Mouse (Mus musculus) heart, embryonic 10.5 days (tissue): Measurements from ENCODE around the gene Rpl23a. TPM values are rescaled to one million over a fixed set of nuclear protein-coding genes. Genes with fewer than 3 reads are reported as not detected.
"Not testable (repeated sequence)": the region's sequence is repeated elsewhere in the genome, so short reads cannot be mapped to it uniquely, and the experiment has no call there.

ENCODE experiments used
- DNase-seq: peaks from one replicate; pipeline ENCODE4 v3.0.0-alpha.2; 2017; ENCODE audit warnings: low spot score
- H3K27ac ChIP-seq: fragments of 300-500 bp; sonication (generic); 2 replicates; pipeline ENCODE4 v1.5.1; 2016; ENCODE audit warnings: mild to moderate bottlenecking
- H3K27me3 ChIP-seq: fragments of 300-500 bp; sonication (generic); 2 replicates; pipeline ENCODE4 v1.6.1; 2016; ENCODE audit warnings: mild to moderate bottlenecking; ENCODE audit not compliant: poor library complexity, insufficient read depth, severe bottlenecking
- H3K36me3 ChIP-seq: fragments of 300-500 bp; sonication (generic); 2 replicates; pipeline ENCODE4 v1.6.1; 2016; ENCODE audit warnings: mild to moderate bottlenecking, moderate library complexity
- H3K4me1 ChIP-seq: fragments of 300-500 bp; sonication (generic); 2 replicates; pipeline ENCODE4 v1.6.1; 2016; ENCODE audit warnings: mild to moderate bottlenecking
- H3K4me3 ChIP-seq: fragments of 300-500 bp; sonication (generic); 2 replicates; pipeline ENCODE4 v1.5.1; 2016; ENCODE audit warnings: mild to moderate bottlenecking, moderate library complexity
- H3K9me3 ChIP-seq: fragments of 300-500 bp; sonication (generic); 2 replicates; pipeline ENCODE4 v1.6.1; 2016; ENCODE audit warnings: mild to moderate bottlenecking, moderate library complexity
- WGBS: fragments of 180-500 bp; shearing (Covaris S2); methylation state at CpG from one replicate; pipeline ENCODE4 v1.1.7; 2016; 5-methylcytosine and 5-hydroxymethylcytosine counted together
- polyA plus RNA-seq: library from polyadenylated mRNA; unstranded; fragments of >200 nt; fragmentation: Nextera tagmentation; extraction: Ambion mirVana; gene quantifications from 2 replicates; pipeline ENCODE4 v1.2.1, GENCODE M21; 2016

The Rpl23a gene
- polyA plus RNA-seq, 1 experiment from 2014 or later: 999 TPM

- Histone ChIP-seq H3K27me3 (no peaks in the 10 kb centered on the region), H3K4me1 (peaks cover 20% of the 10 kb centered on the region), H3K36me3 (peaks cover 28% of the 10 kb centered on the region), H3K9me3 (no peaks in the 10 kb centered on the region), H3K4me3 (peak overlapping the region; percentile 59), H3K27ac (peak overlapping the region; percentile 85)
- DNase-seq: no peak
- 49% methylated on average over 22 of the region's 23 CpGs for WGBS
Measured at GRCm38 (mm10) chr11:78195101-78195863, 11.9 kb upstream of the Rpl23a start.

GRCm38 (mm10) chr11:78194411-78195100 lies 11.2 kb upstream of the Rpl23a start:
- Histone ChIP-seq H3K27me3 (no peaks in the 10 kb centered on the region), H3K27ac (peak overlapping the region; percentile 85), H3K9me3 (no peaks in the 10 kb centered on the region), H3K4me1 (peaks cover 26% of the 10 kb centered on the region), H3K4me3 (peak overlapping the region; percentile 59), H3K36me3 (peaks cover 29% of the 10 kb centered on the region)
- 3% methylated on average over 30 of the region's 30 CpGs for WGBS
- peak; percentile 93 for DNase-seq

DNA sequence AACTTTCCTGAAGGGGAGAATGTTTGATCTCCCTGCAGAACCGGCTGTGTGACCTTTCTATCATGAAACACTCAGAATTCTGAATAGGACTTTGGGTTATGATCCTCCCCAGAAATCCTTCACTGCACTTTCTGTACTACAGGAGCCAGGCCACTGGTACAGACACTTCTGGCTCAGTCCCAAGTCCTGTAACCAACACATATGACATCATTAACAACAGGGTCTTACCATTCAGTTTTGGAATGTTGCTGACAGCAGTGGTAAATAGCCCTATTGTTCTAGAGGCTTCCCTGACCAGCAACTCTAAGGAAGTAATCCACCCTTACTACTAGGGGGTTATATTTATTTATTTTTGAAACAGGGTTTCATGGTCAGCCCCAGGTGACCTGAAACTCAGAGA lies 9.7 kb upstream of the Rpl23a start, which contains the start of gene Proca1:
Gene Proca1 (plus strand): TSS at position 280 of the 400 bp plus-strand sequence.
- H3K36me3 ChIP-seq: peaks cover 29% of the 10 kb centered on the region
- peak within 1 kb of the TSS; percentile 85 for H3K27ac ChIP-seq
- no peak for DNase-seq
- H3K4me3 ChIP-seq: peak within 1 kb of the TSS; percentile 59
- 74% methylated on average over 1 of the region's 1 CpGs for WGBS
- H3K9me3 ChIP-seq: no peaks in the 10 kb centered on the region
- H3K4me1 ChIP-seq: peaks cover 39% of the 10 kb centered on the region
- no peaks in the 10 kb centered on the region for H3K27me3 ChIP-seq

- Histone ChIP-seq H3K4me3 (peak overlapping the region; percentile 87), H3K9me3 (no peaks in the 10 kb centered on the region), H3K4me1 (peaks cover 32% of the 10 kb centered on the region), H3K36me3 (peaks cover 29% of the 10 kb centered on the region), H3K27ac (peak overlapping the region; percentile 99), H3K27me3 (no peaks in the 10 kb centered on the region)
- DNase-seq: no peak
- 72% methylated on average over 6 of the region's 6 CpGs for WGBS
Measured at GRCm38 (mm10) chr11:78190041-78190440, 6.7 kb upstream of the Rpl23a start.

- under 1% methylated on average over 42 of the region's 42 CpGs for WGBS
- Histone ChIP-seq H3K4me1 (peaks cover 26% of the 10 kb centered on the region), H3K36me3 (peaks cover 29% of the 10 kb centered on the region), H3K27ac (peak overlapping the region; percentile 99), H3K4me3 (peak overlapping the region; percentile 87), H3K9me3 (no peaks in the 10 kb centered on the region), H3K27me3 (no peaks in the 10 kb centered on the region)
- DNase-seq: peak; percentile 91
Measured at GRCm38 (mm10) chr11:78189234-78190040, 6.1 kb upstream of the Rpl23a start.

GRCm38 (mm10) chr11:78188331-78189233 lies 5.2 kb upstream of the Rpl23a start, which contains the start of gene Rab34:
TSS of gene Rab34 (plus strand) at chr11:78188430.
- peak; percentile 92 for DNase-seq
- Histone ChIP-seq H3K4me3 (peak within 1 kb of the TSS; percentile 87), H3K36me3 (peaks cover 29% of the 10 kb centered on the region), H3K27ac (peak within 1 kb of the TSS; percentile 99), H3K27me3 (no peaks in the 10 kb centered on the region), H3K4me1 (peaks cover 28% of the 10 kb centered on the region), H3K9me3 (no peaks in the 10 kb centered on the region)
- under 1% methylated on average over 79 of the region's 80 CpGs for WGBS

GRCm38 (mm10) chr11:78184702-78185101 lies 1.3 kb upstream of the Rpl23a start:
- not testable (repeated sequence) for H3K9me3 ChIP-seq, H3K27me3 ChIP-seq, H3K27ac ChIP-seq, DNase-seq
- Histone ChIP-seq H3K4me3 (0 out of 2 replicates have a peak overlapping the region, but pooled peaks have one; percentile 92), H3K36me3 (peaks cover 26% of the 10 kb centered on the region), H3K4me1 (peaks cover 49% of the 10 kb centered on the region)
- 94% methylated on average over 6 of the region's 6 CpGs for WGBS

- WGBS: 43% methylated on average over 10 of the region's 10 CpGs
- H3K36me3 ChIP-seq: peaks cover 31% of the 10 kb centered on the region
- no peak for DNase-seq
- no peaks in the 10 kb centered on the region for H3K9me3 ChIP-seq
- H3K27me3 ChIP-seq: no peaks in the 10 kb centered on the region
- H3K4me3 ChIP-seq: peak overlapping the region; percentile 92
- H3K4me1 ChIP-seq: peaks cover 48% of the 10 kb centered on the region
- H3K27ac ChIP-seq: peak overlapping the region; percentile 96
Measured at GRCm38 (mm10) chr11:78183884-78184514, 615 bp upstream of the Rpl23a start.

DNA sequence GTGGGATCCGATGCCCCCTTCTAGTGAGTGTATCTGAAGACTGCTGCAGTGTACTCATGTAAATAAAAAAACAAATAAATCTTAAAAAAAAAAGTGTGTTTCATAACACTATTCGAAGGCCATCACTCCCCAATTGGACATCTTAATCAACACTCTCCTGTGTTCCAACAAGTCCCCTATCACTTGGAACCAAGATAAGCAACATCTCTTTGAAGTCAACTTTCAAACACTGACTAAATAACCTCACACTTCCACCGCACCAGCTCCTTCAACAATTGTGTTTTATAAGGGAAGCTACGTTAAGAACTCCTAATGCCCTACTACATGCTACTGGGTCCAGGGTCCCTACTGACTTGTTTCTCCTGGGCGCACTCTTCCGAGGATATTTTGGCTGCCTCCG lies 934 bp downstream of the Rpl23a start:
- H3K27ac ChIP-seq: peak overlapping the region; percentile 96
- WGBS: 3% methylated on average over 7 of the region's 7 CpGs
- no peak for DNase-seq
- peaks cover 51% of the 10 kb centered on the region for H3K4me1 ChIP-seq
- H3K4me3 ChIP-seq: peak overlapping the region; percentile 92
- H3K36me3 ChIP-seq: peaks cover 31% of the 10 kb centered on the region
- H3K9me3 ChIP-seq: no peaks in the 10 kb centered on the region
- no peaks in the 10 kb centered on the region for H3K27me3 ChIP-seq

DNA sequence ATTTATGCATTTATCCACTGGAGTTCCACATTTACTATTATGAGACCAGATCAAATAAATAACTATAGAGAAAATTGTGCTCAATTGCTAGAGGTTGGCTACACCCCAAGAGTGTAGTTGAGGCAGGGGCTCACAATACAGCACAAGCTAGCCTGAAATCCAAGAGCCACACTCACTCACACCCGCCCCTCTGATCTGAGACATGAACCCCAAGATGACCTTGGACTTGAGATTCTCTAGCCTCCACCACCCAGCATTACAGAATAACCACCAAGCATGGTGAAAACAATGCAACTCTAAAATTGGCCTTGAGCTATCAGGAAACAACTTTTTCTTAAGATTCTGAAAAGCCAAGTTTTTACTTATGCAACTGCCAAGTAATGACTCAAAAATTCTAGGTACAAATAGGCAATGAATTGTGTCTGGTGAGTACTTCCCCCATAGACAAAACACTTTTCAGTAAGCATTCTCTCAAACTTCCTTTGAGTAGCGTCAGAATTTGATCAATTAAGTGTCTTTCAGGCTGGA lies 1.5 kb downstream of the Rpl23a start:
- no peaks in the 10 kb centered on the region for H3K27me3 ChIP-seq
- H3K4me1 ChIP-seq: peaks cover 52% of the 10 kb centered on the region
- H3K36me3 ChIP-seq: peaks cover 31% of the 10 kb centered on the region
- H3K9me3 ChIP-seq: no peaks in the 10 kb centered on the region
- H3K27ac ChIP-seq: 0 out of 2 replicates have a peak overlapping the region, but pooled peaks have one; percentile 22
- no peak for DNase-seq
- WGBS: 41% methylated on average over 2 of the region's 2 CpGs
- peak overlapping the region; percentile 92 for H3K4me3 ChIP-seq

DNA sequence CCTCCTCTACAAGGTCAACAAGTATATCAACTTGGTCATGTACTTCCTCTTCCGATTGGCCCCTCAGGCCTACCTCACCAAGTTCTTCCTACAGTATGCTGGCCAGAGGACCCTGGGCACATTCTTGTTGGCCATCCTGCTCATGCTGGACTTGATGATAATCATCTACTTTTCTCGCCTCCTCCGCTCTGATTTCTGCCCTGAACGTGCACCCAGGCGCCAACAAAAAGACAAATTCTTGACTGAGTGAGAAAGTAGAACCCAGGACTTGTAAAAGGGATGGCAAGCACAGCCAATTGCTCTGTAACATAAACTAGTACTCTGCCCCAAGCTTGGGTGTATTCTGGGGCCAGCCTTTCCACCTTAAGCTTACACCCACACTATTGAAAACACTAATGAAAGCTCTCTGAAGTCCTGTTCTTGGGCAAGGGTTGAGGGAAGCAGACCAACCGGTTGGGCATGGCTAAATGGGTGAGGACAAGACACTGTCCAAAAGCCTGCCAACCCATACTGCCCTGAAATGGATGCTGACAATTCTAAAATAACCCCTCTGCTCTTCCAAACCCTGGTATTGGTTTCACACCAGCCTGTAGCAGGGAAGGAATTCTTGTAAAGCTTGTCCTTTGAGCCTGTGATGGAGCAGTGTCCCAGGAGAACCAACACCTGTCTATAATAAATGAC lies 3.2 kb downstream of the Rpl23a start:
- no peaks in the 10 kb centered on the region for H3K9me3 ChIP-seq
- H3K4me3 ChIP-seq: peak overlapping the region; percentile 76
- H3K4me1 ChIP-seq: peaks cover 57% of the 10 kb centered on the region
- 62% methylated on average over 6 of the region's 6 CpGs for WGBS
- no peaks in the 10 kb centered on the region for H3K27me3 ChIP-seq
- DNase-seq: no peak
- H3K36me3 ChIP-seq: peaks cover 31% of the 10 kb centered on the region
- H3K27ac ChIP-seq: no peak overlapping the region
